Mouse (Mus musculus) G1E (cell line): Measurements from ENCODE around the gene Top2b.

Experiments
- CTCF ChIP-seq: IDR thresholded peaks from 2 replicates; pipeline ENCODE4 v1.5.1; 2012; ENCODE audit warnings: low read depth, low read length, inconsistent platforms, mixed read lengths
- GATA1 ChIP-seq: IDR thresholded peaks from 2 replicates; pipeline ENCODE4 v1.6.1; 2012; ENCODE audit warnings: borderline replicate concordance, low read length, inconsistent platforms, mixed read lengths
- GATA2 ChIP-seq: IDR thresholded peaks from 2 replicates; pipeline ENCODE4 v1.6.1; 2012; ENCODE audit warnings: low read depth, low read length, inconsistent platforms, borderline replicate concordance
- TAL1 ChIP-seq: conservative IDR thresholded peaks from 2 replicates; pipeline ENCODE4 v1.6.1; 2012; ENCODE audit warnings: low read depth, low read length, inconsistent platforms, mixed read lengths

- TF ChIP-seq TAL1 (no peak), CTCF (no peak), GATA1 (no peak), GATA2 (no peak)
Observed at GRCm38 (mm10) chr14:16366174-16366889, 1.4 kb downstream of the Top2b start.
